Mouse (Mus musculus) layer of hippocampus, adult 2 months (tissue): ENCODE measurements around the gene Mmel1. TPM values are rescaled to one million over a fixed set of nuclear protein-coding genes. Genes with fewer than 3 reads are reported as not detected.

Experiments used
- DNase-seq, 2 experiments: peaks; one replicate each; pipeline ENCODE4 v3.0.0; 2022; ENCODE audit warnings: low spot score in 2 of 2
- H3K27ac ChIP-seq: fragments of 200-600 bp; 2 replicates; pipeline ENCODE4 v1.8.1; 2022
- H3K4me3 ChIP-seq: fragments of 200-600 bp; 2 replicates; pipeline ENCODE4 v1.8.1; 2022; ENCODE audit warnings: mild to moderate bottlenecking
- CTCF ChIP-seq: fragments of 200-600 bp; conservative IDR thresholded peaks from 2 replicates; pipeline ENCODE4 v1.8.1; 2022; ENCODE audit warnings: antibody characterized with exemption, mild to moderate bottlenecking, moderate library complexity
- total RNA-seq, 2 experiments: library from RNA; stranded (reverse); gene quantifications; 2 replicates each; pipeline ENCODE4 v1.2.3; 2021

The Mmel1 gene
- total RNA-seq, 2 experiments from 2014 or later: 0.29 to 0.44 TPM

- no peak overlapping the region for H3K27ac ChIP-seq
- no peak for TF ChIP-seq CTCF
- H3K4me3 ChIP-seq: no peak overlapping the region
- DNase-seq: peak in 1 of 2 experiments; percentile 3
These were observed 2.1 kb upstream of the Mmel1 start for GRCm38 (mm10) chr4:154867257-154867656.

DNA sequence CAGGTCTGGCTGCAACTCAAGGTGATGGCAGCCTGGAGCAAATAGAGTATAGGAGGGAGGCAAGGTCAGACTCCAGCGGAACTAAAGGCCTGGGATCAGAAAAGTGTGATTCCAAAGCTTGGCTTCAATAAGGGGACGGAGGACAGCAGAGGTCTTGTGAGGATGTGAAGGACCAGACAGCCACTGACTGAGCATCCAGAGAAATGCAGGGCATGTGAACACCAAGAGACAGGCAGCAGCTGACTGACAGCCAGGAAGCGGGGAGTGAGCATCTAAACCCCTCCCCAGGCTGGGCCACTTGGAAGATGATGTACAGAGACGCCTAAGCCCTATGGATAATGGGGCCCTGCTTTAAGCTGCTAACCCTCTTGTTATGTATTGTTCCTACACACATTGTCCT is 1.3 kb downstream of the Mmel1 start:
- TF ChIP-seq CTCF: no peak
- Histone ChIP-seq H3K4me3 (no peak overlapping the region), H3K27ac (no peak overlapping the region)
- no peak for DNase-seq

DNA sequence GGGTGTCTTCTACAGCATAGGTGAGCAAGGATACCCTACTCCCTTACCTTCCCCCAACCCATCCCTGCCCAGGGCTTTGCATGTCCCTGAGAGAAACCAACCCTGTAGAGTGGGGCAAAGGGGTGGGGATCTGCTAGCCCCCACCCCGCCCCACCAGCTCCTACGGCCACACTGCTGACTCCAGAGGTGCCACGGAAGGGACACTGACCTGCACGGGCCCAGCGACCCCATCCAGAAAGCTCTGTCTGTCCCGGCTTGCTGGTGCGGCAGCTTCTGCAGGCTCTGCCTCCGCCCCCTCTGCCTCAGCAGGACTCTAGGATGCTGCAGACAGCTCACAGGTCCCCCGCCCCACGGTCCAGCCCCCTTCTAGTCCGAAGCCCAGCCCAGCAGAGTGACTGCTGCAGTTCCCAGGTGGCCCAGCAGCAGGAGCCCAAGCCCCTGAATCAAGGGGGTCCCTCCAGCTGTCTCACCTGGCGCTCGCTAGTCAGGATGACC is 2.4 kb downstream of the Mmel1 start:
- H3K27ac ChIP-seq: no peak overlapping the region
- TF ChIP-seq CTCF: 0 out of 2 replicates have a peak, but pooled peaks have one; percentile 23
- H3K4me3 ChIP-seq: no peak overlapping the region
- no peak for DNase-seq

DNA sequence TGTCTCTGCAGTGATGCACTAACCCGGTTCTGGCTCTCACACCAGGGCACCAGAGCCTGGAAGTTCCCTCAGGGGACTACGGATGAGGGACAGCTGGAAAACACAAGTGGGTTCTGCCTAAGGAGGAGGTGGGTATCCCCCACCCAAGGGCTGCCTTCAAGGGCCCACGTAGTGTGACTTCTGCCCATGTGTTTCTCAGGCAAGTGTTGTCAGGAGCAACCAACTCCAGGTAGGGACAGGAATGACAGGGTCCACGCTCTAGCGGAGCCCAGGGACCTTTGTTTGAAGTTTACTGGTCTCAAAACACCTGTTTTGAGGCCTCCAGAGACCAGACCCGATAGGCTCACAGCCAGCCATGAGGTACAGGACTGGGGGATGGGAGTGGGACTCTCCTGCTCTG is 3.8 kb downstream of the Mmel1 start:
- H3K4me3 ChIP-seq: no peak overlapping the region
- no peak overlapping the region for H3K27ac ChIP-seq
- TF ChIP-seq CTCF: no peak
- no peak for DNase-seq

- peak overlapping the region; percentile 45 for H3K4me3 ChIP-seq
- DNase-seq: peak; percentile 91 to 94
- H3K27ac ChIP-seq: peak overlapping the region; percentile 77
- TF ChIP-seq CTCF: peak; percentile 80
These were observed 8.6 kb downstream of the Mmel1 start for GRCm38 (mm10) chr4:154877864-154878548.

DNA sequence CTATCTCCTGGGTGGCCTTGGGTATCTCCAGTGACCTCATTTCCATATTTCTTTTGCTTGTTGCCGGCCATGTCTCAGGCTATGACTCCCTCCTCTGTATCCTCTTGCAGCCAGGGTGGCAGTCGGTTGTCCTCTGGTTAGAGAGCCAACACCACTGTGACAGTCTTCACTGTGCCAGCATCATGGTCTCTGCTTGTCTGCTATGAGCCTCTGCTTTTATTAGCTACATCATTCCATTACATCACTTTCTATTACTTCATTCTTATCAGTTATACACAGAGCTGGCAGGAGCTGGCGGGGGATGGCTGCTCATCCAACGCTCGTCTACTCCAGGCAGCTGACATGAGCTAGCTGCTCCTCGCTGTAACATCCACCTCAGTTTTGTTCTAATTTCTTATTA is 11.3 kb downstream of the Mmel1 start:
- no peak overlapping the region for H3K4me3 ChIP-seq
- DNase-seq: peak in 1 of 2 experiments; percentile 34
- TF ChIP-seq CTCF: no peak
- no peak overlapping the region for H3K27ac ChIP-seq

DNA sequence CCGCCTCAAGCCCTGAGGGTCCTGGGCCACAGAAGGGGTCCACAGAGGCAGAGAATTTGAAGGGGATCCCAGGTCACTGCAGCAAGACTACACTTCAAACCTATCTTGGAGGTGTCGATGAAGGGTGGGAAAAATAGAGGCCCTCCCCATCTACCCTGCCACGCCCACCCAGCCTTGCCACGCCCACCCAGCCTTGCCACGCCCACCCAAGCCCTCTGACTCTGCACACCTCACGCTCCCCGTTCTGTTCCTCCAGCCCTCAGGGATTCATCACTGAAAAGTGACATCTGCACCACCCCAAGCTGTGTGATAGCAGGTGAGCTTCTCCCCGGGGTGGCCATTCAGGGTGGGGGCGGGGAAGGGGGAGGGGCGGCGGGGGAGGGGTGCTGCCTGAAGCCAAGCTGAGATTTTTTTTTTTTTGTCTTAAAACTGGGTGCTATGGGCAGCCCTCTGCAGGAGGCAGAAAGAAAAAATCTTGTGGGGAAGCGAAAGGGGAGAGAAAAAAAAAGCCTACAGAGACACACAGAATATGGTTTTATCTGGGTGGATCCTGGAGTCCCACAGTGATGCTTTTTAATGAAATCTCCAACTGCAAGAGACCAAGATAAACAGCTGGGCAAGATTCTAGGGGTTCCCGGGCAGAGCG is 12.8 kb downstream of the Mmel1 start:
- no peak overlapping the region for H3K27ac ChIP-seq
- no peak for TF ChIP-seq CTCF
- no peak for DNase-seq
- no peak overlapping the region for H3K4me3 ChIP-seq

- Histone ChIP-seq H3K27ac (no peak overlapping the region), H3K4me3 (no peak overlapping the region)
- no peak for DNase-seq
- TF ChIP-seq CTCF: no peak
These were observed 16.0 kb downstream of the Mmel1 start for GRCm38 (mm10) chr4:154885416-154885815.

DNA sequence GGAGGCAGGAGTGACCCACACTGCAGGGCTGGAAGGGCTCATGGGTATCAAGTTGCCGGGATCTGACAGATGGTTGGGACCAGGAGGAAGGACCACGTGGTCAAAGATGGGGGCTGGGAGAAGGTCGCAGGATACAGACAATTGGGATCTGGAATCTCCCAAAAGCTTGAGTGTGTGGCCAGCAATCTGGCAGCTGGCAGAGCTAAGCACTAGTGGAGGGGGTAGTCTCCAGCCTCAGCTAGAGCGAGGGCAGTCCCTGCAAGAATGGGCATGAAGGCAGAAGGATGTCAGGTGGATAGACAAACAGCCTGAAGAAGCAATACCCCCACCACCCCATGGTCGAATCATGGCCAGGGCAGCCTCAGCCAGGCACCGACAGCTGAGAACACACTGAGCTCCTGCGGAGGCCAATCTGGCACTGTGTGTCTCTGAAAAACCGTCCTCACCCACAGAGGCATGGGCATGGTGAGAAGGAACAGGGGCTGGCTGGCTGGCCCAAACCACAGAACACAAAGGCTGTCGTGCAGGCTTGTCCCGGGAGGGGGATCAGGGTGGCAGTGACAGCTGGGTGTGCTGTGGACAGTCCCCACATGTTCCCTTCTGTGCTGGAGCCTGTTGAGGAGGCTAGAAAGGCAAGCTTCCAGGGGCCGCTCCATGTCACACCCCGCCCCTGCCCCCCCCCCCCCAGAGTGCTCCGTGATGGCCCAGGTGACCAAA is 17.6 kb downstream of the Mmel1 start:
- Histone ChIP-seq H3K4me3 (no peak overlapping the region), H3K27ac (no peak overlapping the region)
- no peak for TF ChIP-seq CTCF
- no peak for DNase-seq

DNA sequence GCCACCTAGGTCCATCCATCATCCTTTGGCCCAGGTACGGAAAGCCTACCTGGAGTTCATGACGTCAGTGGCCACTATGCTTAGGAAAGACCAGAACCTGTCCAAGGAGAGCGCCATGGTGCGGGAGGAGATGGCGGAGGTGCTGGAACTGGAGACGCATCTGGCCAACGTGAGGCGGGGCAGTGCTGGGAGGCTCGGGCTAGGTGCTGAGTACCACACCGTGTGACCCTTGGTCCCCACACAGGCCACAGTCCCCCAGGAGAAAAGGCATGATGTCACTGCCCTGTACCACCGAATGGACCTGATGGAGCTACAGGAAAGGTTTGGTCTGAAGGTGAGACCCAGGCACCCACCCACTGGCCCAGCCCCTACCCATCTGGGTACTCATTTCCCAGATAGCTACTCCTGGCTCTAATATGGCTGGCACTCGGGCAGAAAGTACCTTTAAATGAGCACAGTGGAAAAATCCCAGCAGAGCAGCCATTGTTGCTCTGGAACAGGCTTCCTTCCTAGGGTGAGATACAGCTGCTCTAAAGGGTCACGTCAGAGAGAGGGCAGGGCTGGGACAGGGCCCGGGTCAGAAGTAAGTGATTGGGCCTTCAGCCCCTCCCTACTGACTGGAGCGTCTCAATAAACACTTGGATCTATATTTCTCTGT is 18.3 kb downstream of the Mmel1 start:
- Histone ChIP-seq H3K27ac (no peak overlapping the region), H3K4me3 (no peak overlapping the region)
- no peak for DNase-seq
- no peak for TF ChIP-seq CTCF

DNA sequence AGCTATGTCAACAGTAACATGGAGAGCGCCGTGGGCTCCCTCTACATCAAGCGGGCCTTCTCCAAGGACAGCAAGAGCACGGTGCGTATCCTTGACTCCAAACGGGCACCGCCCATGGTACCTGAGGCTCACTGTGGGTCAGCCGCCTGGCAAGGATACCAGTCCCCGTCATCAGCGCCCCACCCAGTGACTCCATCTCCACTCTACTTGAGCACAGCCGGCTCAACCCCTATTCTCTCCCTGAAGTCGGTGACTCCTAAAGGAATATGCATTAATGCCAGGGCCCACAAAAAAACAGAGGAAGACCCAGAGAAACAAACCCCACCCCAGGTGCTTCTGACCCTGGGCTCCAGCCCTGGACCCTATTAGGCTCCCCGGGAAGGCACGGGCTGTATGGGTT is 21.5 kb downstream of the Mmel1 start:
- DNase-seq: no peak
- Histone ChIP-seq H3K27ac (no peak overlapping the region), H3K4me3 (no peak overlapping the region)
- no peak for TF ChIP-seq CTCF

GRCm38 (mm10) chr4:154895549-154895948 is 26.2 kb downstream of the Mmel1 start:
- no peak for TF ChIP-seq CTCF
- Histone ChIP-seq H3K27ac (no peak overlapping the region), H3K4me3 (no peak overlapping the region)
- no peak for DNase-seq
